Mouse (Mus musculus) heart, postnatal 4 days (tissue): ENCODE results near the gene Nt5c2. TPM values are rescaled to one million over a fixed set of nuclear protein-coding genes. Genes with fewer than 3 reads are reported as not detected.

Experiments used
- DNase-seq: peaks from one replicate; pipeline ENCODE4 v3.0.0; 2021
- total RNA-seq, 2 experiments: library from RNA; stranded (reverse); gene quantifications; 2 replicates each; pipeline ENCODE4 v1.2.3; 2021

Gene Nt5c2
- 100 to 1,000 TPM; 147 to 157 TPM for total RNA-seq

- peak; percentile 35 for DNase-seq
Measured at GRCm38 (mm10) chr19:47014447-47015381, at the start of gene Nt5c2, which contains the start of gene Ina. TSS of gene Nt5c2 (minus strand) at chr19:47015153. TSS of gene Ina (plus strand) at chr19:47014698.

- DNase-seq, result no peak
Measured at GRCm38 (mm10) chr19:47057684-47058083, 42.7 kb upstream of the Nt5c2 start.

GRCm38 (mm10) chr19:47053471-47053870 lies 38.5 kb upstream of the Nt5c2 start:
- no peak for DNase-seq

- no peak for DNase-seq
Measured at GRCm38 (mm10) chr19:47052927-47053326, 38.0 kb upstream of the Nt5c2 start.

- DNase-seq, result peak; percentile 70
Measured at GRCm38 (mm10) chr19:47050271-47051032, 35.5 kb upstream of the Nt5c2 start, which contains the start of gene Pcgf6. TSS of gene Pcgf6 (minus strand) at chr19:47050906.

- DNase-seq, result no peak
Measured at GRCm38 (mm10) chr19:47049840-47050239, 34.9 kb upstream of the Nt5c2 start.

GRCm38 (mm10) chr19:47049061-47049460 lies 34.1 kb upstream of the Nt5c2 start:
- DNase-seq, result no peak

GRCm38 (mm10) chr19:47047236-47047833 lies 32.4 kb upstream of the Nt5c2 start:
- no peak for DNase-seq

GRCm38 (mm10) chr19:47046343-47046742 lies 31.4 kb upstream of the Nt5c2 start:
- DNase-seq, result no peak

GRCm38 (mm10) chr19:47043608-47044007 lies 28.7 kb upstream of the Nt5c2 start:
- DNase-seq, result no peak

- DNase-seq, result no peak
Measured at GRCm38 (mm10) chr19:47040720-47041473, 25.9 kb upstream of the Nt5c2 start.

GRCm38 (mm10) chr19:47036596-47036995 lies 21.6 kb upstream of the Nt5c2 start:
- DNase-seq, result no peak

- DNase-seq, result no peak
Measured at GRCm38 (mm10) chr19:47034916-47035315, 20.0 kb upstream of the Nt5c2 start.

GRCm38 (mm10) chr19:47031770-47032169 lies 16.8 kb upstream of the Nt5c2 start:
- DNase-seq, result no peak

GRCm38 (mm10) chr19:47029796-47030195 lies 14.8 kb upstream of the Nt5c2 start:
- DNase-seq, result no peak

GRCm38 (mm10) chr19:47026513-47026912 lies 11.6 kb upstream of the Nt5c2 start:
- no peak for DNase-seq

GRCm38 (mm10) chr19:47024954-47025353 lies 10.0 kb upstream of the Nt5c2 start:
- DNase-seq, result peak; percentile 25

- no peak for DNase-seq
Measured at GRCm38 (mm10) chr19:47023546-47023945, 8.6 kb upstream of the Nt5c2 start.

GRCm38 (mm10) chr19:47022709-47023108 lies 7.8 kb upstream of the Nt5c2 start:
- no peak for DNase-seq

- no peak for DNase-seq
Measured at GRCm38 (mm10) chr19:47019326-47019725, 4.4 kb upstream of the Nt5c2 start.

- no peak for DNase-seq
Measured at GRCm38 (mm10) chr19:47018330-47018729, 3.4 kb upstream of the Nt5c2 start.

- DNase-seq, result no peak
Measured at GRCm38 (mm10) chr19:47017831-47018230, 2.9 kb upstream of the Nt5c2 start.
